Mouse (Mus musculus): ENCODE results near the gene Wt1.

DNA sequence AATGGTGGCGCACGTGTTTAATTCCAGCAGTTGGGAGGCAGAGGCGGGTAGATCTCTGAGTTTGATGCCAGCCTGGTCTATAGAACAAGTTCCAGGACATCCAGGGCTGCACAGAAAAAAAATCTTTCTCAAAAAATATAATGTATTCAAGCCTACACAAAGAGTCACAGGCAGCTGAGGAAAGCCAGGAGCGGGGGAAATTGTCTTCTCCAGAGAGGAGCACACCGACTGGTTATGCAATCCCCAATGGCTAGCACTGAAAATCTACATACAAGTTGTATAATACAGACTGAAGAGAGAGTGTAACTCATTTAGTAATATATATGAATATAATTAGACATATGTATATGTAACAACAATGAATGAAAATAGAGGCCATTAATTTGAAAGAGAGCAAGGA, 25.2 kb downstream of the Wt1 start:
- TF ChIP-seq CTCF (IDR thresholded peaks at IDR 0.05; ENCODE audit: extremely low read depth, insufficient read depth, insufficient read length, insufficient replicate concordance): no peak
- TF ChIP-seq POLR2A (IDR thresholded peaks at IDR 0.05; ENCODE audit: low read depth, low read length): no peak
